Mouse (Mus musculus) embryonic facial prominence, embryonic 12.5 days (tissue): ENCODE measurements at regions not wholly inside any gene's neighbourhood (a gene's known extent, or its start where the extent isn't known, plus 50 kb on each side); places are given as distances from the start of the nearest gene placed in this dataset.

Experiments
- ATAC-seq: fragments of 200-750 bp; cut with Nextera tagmentation; 2 replicates; pipeline ENCODE4 v1.8.0; 2017; ENCODE audit not compliant: insufficient number of reproducible peaks, insufficient read depth, low FRiP score, low TSS enrichment
- H3K27ac ChIP-seq: fragments of 300-500 bp; sonication (generic); 2 replicates; pipeline ENCODE4 v1.5.1; 2016; ENCODE audit warnings: mild to moderate bottlenecking
- H3K27me3 ChIP-seq: fragments of 300-500 bp; sonication (generic); 2 replicates; pipeline ENCODE4 v1.6.1; 2016; ENCODE audit warnings: mild to moderate bottlenecking, moderate library complexity
- H3K36me3 ChIP-seq: fragments of 300-500 bp; sonication (generic); 2 replicates; pipeline ENCODE4 v1.6.1; 2016; ENCODE audit warnings: mild to moderate bottlenecking
- H3K4me1 ChIP-seq: fragments of 300-500 bp; sonication (generic); 2 replicates; pipeline ENCODE4 v1.6.1; 2016
- H3K4me2 ChIP-seq: fragments of 300-500 bp; sonication (generic); replicated peaks from 2 replicates; pipeline ENCODE4 v1.6.1; 2016; ENCODE audit warnings: mild to moderate bottlenecking, moderate library complexity
- H3K4me3 ChIP-seq: fragments of 300-500 bp; sonication (generic); 2 replicates; pipeline ENCODE4 v1.5.1; 2016; ENCODE audit warnings: mild to moderate bottlenecking
- H3K9ac ChIP-seq: fragments of 300-500 bp; sonication (generic); 2 replicates; pipeline ENCODE4 v1.6.1; 2016; ENCODE audit warnings: mild to moderate bottlenecking, moderate library complexity
- H3K9me3 ChIP-seq: fragments of 300-500 bp; sonication (generic); 2 replicates; pipeline ENCODE4 v1.6.1; 2016; ENCODE audit warnings: mild to moderate bottlenecking, moderate library complexity
- WGBS: fragments of 180-500 bp; shearing (Covaris S2); methylation state at CpG from one replicate; pipeline ENCODE4 v1.1.7; 2016; 5-methylcytosine and 5-hydroxymethylcytosine counted together

- no peaks in the 10 kb centered on the region for H3K9me3 ChIP-seq
- H3K27me3 ChIP-seq: no peaks in the 10 kb centered on the region
- no peak overlapping the region for H3K4me3 ChIP-seq
- no peaks in the 10 kb centered on the region for H3K36me3 ChIP-seq
- 20% methylated on average over 3 of the region's 3 CpGs for WGBS
- H3K27ac ChIP-seq: no peak overlapping the region
- ATAC-seq: peak; percentile 77
- no peak overlapping the region for H3K9ac ChIP-seq
- no peak overlapping the region for H3K4me2 ChIP-seq
- H3K4me1 ChIP-seq: peaks cover 6% of the 10 kb centered on the region; the same call in 1 of the 2 replicates
These were observed 368.0 kb downstream of the Sec23a start for GRCm38 (mm10) chr12:58643843-58644242.

GRCm38 (mm10) chr12:58639478-58639877 is 370.4 kb upstream of the Clec14a start:
- Histone ChIP-seq H3K4me3 (no peak overlapping the region), H3K4me1 (peaks cover 6% of the 10 kb centered on the region; the same call in 1 of the 2 replicates), H3K4me2 (no peak overlapping the region), H3K27me3 (no peaks in the 10 kb centered on the region), H3K36me3 (no peaks in the 10 kb centered on the region), H3K9ac (no peak overlapping the region), H3K9me3 (no peaks in the 10 kb centered on the region), H3K27ac (no peak overlapping the region)
- no peak for ATAC-seq
- 8% methylated on average over 1 of the region's 1 CpGs for WGBS

- H3K9me3 ChIP-seq: no peaks in the 10 kb centered on the region
- H3K36me3 ChIP-seq: no peaks in the 10 kb centered on the region
- no peak overlapping the region for H3K27ac ChIP-seq
- H3K9ac ChIP-seq: no peak overlapping the region
- ATAC-seq: no peak
- no peaks in the 10 kb centered on the region for H3K27me3 ChIP-seq
- 68% methylated on average over 3 of the region's 3 CpGs for WGBS
- H3K4me3 ChIP-seq: no peak overlapping the region
- no peak overlapping the region for H3K4me2 ChIP-seq
- H3K4me1 ChIP-seq: peaks cover 6% of the 10 kb centered on the region; the same call in 1 of the 2 replicates
These were observed 369.2 kb upstream of the Clec14a start for GRCm38 (mm10) chr12:58638260-58638659.

- no peaks in the 10 kb centered on the region for H3K27me3 ChIP-seq
- H3K4me2 ChIP-seq: no peak overlapping the region
- 55% methylated on average over 3 of the region's 3 CpGs for WGBS
- ATAC-seq: no peak
- no peak overlapping the region for H3K4me3 ChIP-seq
- H3K9me3 ChIP-seq: no peaks in the 10 kb centered on the region
- H3K27ac ChIP-seq: no peak overlapping the region
- no peak overlapping the region for H3K9ac ChIP-seq
- H3K4me1 ChIP-seq: no peaks in the 10 kb centered on the region
- H3K36me3 ChIP-seq: no peaks in the 10 kb centered on the region
These were observed 363.4 kb upstream of the Clec14a start for GRCm38 (mm10) chr12:58632529-58632928.

DNA sequence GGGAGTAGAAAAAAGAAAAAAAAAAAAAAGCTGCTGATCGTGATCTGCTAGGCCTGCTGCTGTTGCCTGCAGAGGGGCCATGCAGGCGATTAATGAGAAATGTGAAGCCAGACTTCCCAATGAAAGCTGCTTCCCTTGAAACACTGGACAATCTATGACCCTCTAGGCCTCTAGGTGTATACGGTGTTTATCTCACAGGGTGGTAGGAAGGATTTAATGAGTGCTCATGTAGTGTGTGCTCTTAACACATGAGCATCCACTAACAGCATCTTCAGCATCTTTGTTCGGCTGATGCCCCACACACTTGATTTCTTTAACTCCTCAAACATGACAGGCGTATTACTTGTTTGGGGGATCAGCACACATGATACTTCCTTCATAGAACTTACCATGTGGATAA is 359.7 kb upstream of the Clec14a start:
- WGBS: 74% methylated on average over 5 of the region's 5 CpGs
- no peak for ATAC-seq
- Histone ChIP-seq H3K9me3 (no peaks in the 10 kb centered on the region), H3K9ac (no peak overlapping the region), H3K36me3 (no peaks in the 10 kb centered on the region), H3K4me2 (no peak overlapping the region), H3K4me1 (no peaks in the 10 kb centered on the region), H3K27ac (no peak overlapping the region), H3K27me3 (no peaks in the 10 kb centered on the region), H3K4me3 (no peak overlapping the region)

DNA sequence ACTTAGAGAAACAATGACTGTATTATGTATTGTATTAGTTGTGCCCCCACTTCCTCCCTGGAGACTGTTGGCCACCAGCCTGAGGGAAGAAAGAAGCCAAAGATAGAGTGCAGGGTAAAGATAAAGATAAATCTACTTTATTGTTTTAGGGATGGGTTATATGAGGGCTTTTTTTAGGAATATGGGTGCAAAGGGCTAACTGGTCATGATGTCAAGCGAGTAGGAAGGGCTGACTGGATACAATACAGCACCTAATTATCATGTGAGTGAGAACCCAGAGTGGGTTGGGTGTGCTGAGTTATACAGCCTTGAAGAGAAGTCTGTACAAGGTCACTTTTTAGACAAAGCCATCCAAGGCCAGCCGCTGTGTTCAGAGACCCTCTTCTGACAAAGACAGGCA is 356.1 kb upstream of the Clec14a start:
- H3K36me3 ChIP-seq: no peaks in the 10 kb centered on the region
- no peak overlapping the region for H3K27ac ChIP-seq
- H3K27me3 ChIP-seq: no peaks in the 10 kb centered on the region
- 56% methylated on average over 2 of the region's 2 CpGs for WGBS
- H3K4me3 ChIP-seq: no peak overlapping the region
- no peaks in the 10 kb centered on the region for H3K9me3 ChIP-seq
- no peaks in the 10 kb centered on the region for H3K4me1 ChIP-seq
- no peak overlapping the region for H3K4me2 ChIP-seq
- no peak for ATAC-seq
- H3K9ac ChIP-seq: no peak overlapping the region

DNA sequence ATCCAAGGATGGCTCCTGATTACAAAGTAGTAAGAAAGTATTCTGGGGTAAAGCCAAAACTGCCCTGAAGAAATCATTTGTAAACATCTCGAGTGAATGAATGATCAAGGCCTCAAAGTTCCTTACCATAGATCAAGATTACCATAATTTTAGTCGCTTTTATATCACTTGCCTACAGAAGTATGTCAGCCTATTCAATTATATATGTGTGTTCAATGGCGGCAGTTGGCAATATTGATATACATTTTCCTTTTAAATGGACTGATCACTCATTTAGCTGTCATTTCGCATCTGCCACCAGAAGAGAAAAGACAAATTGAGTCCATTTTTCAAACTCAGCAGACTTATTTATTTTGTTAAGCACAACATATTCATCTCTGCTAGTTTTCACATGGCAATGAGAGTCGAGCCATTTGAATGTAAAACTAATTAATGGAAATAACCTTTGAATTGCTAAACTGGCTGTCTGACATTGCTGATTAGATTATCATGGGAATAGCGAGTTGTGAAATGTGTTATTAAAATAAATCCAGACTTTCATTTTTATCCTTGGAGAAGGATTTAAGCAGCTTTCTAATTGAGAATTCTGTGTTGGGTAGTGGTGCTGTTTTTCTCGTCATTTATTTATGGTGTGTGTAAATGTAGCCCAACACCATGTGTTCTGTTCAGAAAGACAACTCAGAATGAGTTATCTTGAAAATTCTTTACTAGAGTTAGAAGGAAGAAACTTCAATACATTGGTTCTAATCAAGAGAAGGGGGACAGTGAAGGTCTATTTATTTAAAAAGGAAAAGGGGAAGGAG is 350.6 kb upstream of the Clec14a start:
- Histone ChIP-seq H3K27me3 (no peaks in the 10 kb centered on the region), H3K4me2 (no peak overlapping the region), H3K36me3 (no peaks in the 10 kb centered on the region), H3K4me1 (no peaks in the 10 kb centered on the region), H3K4me3 (no peak overlapping the region), H3K27ac (no peak overlapping the region), H3K9me3 (no peaks in the 10 kb centered on the region), H3K9ac (no peak overlapping the region)
- WGBS: 77% methylated on average over 7 of the region's 7 CpGs
- ATAC-seq: no peak

GRCm38 (mm10) chr12:58594781-58595180 is 325.7 kb upstream of the Clec14a start:
- no peaks in the 10 kb centered on the region for H3K27me3 ChIP-seq
- no peaks in the 10 kb centered on the region for H3K36me3 ChIP-seq
- no peak overlapping the region for H3K9ac ChIP-seq
- no peaks in the 10 kb centered on the region for H3K9me3 ChIP-seq
- 74% methylated on average over 9 of the region's 9 CpGs for WGBS
- H3K4me3 ChIP-seq: no peak overlapping the region
- H3K4me1 ChIP-seq: no peaks in the 10 kb centered on the region
- H3K27ac ChIP-seq: no peak overlapping the region
- no peak overlapping the region for H3K4me2 ChIP-seq
- ATAC-seq: no peak

- no peak overlapping the region for H3K27ac ChIP-seq
- 69% methylated on average over 3 of the region's 3 CpGs for WGBS
- H3K36me3 ChIP-seq: no peaks in the 10 kb centered on the region
- ATAC-seq: no peak
- H3K9me3 ChIP-seq: no peaks in the 10 kb centered on the region
- no peak overlapping the region for H3K4me3 ChIP-seq
- no peaks in the 10 kb centered on the region for H3K4me1 ChIP-seq
- no peaks in the 10 kb centered on the region for H3K27me3 ChIP-seq
- H3K9ac ChIP-seq: no peak overlapping the region
- H3K4me2 ChIP-seq: no peak overlapping the region
These were observed 322.4 kb upstream of the Clec14a start for GRCm38 (mm10) chr12:58591480-58591829.

DNA sequence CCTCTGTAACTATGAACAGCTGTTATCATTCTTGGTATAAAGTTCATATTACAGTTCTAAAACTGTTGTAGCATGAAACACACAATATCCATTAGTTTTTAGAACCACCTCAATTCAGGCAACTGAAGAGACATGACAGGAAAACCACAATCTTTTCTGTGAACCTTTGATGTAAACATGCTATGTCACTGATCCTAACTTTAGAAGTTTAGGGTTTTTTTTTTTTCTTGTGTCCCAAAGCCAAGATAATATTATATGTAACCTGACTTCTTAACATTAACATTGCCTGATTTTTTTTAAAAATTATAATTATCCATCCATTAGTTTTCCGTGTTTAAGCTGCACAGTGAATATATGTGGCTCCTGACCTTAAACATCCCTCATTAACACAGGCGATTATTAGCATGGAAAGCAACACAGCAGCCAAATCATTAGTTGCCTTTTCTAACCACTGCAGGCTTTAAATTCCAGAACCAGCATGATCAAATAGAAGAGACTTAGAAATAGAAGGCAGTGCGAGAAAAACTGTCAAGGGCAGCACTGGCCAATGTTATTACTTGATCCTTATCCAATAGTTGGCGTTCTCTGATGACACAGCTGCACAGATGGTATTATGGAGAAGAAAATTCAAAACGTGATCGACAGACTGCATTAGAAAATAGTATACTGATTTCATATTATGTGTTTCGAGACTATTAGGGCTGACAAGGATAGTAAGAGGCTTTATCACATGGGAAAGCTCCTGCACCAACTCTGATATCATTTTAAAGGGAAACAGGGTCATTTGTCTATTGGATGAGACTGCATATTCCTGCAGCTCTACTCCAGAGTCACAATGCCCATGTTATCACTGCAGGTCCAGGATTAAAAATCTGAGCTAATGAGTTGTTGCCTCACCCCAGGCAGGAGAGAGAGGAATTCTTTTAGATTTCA is 321.7 kb upstream of the Clec14a start:
- Histone ChIP-seq H3K4me2 (no peak overlapping the region), H3K4me1 (no peaks in the 10 kb centered on the region), H3K27ac (no peak overlapping the region), H3K36me3 (no peaks in the 10 kb centered on the region), H3K4me3 (no peak overlapping the region), H3K27me3 (no peaks in the 10 kb centered on the region), H3K9me3 (no peaks in the 10 kb centered on the region), H3K9ac (no peak overlapping the region)
- whole genome bisulfite sequencing: 60% methylated on average over 7 of the region's 7 CpGs
- ATAC-seq: no peak

- no peak overlapping the region for H3K27ac ChIP-seq
- WGBS: 92% methylated on average over 5 of the region's 5 CpGs
These were observed 312.9 kb upstream of the Clec14a start for GRCm38 (mm10) chr12:58581811-58582572.

More at GRCm38 (mm10) chr12:58581811-58582572, 312.9 kb upstream of the Clec14a start:
- Histone ChIP-seq H3K36me3 (no peaks in the 10 kb centered on the region), H3K9me3 (no peaks in the 10 kb centered on the region), H3K4me2 (no peak overlapping the region), H3K4me1 (no peaks in the 10 kb centered on the region), H3K27me3 (no peaks in the 10 kb centered on the region), H3K4me3 (no peak overlapping the region), H3K9ac (no peak overlapping the region)
- no peak for ATAC-seq
